Mouse (Mus musculus): Measurements from ENCODE around the gene Arhgap21.

Arhgap21 gene

GRCm38 (mm10) chr2:20966176-20967100 lies 2.2 kb downstream of the Arhgap21 start:
- DNase-seq (ENCODE audit: low spot score): peak; percentile 15

- DNase-seq (ENCODE audit: low spot score): no peak
Observed at GRCm38 (mm10) chr2:20965361-20965760, 3.3 kb downstream of the Arhgap21 start.

- DNase-seq (ENCODE audit: low spot score): no peak
Observed at GRCm38 (mm10) chr2:20964461-20964860, 4.2 kb downstream of the Arhgap21 start.

- DNase-seq (ENCODE audit: low spot score): no peak
Observed at GRCm38 (mm10) chr2:20963226-20963805, 5.4 kb downstream of the Arhgap21 start.

GRCm38 (mm10) chr2:20962284-20962683 lies 6.4 kb downstream of the Arhgap21 start:
- no peak for DNase-seq (ENCODE audit: low spot score)

GRCm38 (mm10) chr2:20961825-20962224 lies 6.9 kb downstream of the Arhgap21 start:
- DNase-seq (ENCODE audit: low spot score): no peak

- no peak for DNase-seq (ENCODE audit: low spot score)
Observed at GRCm38 (mm10) chr2:20961295-20961694, 7.4 kb downstream of the Arhgap21 start.

- no peak for DNase-seq (ENCODE audit: low spot score)
Observed at GRCm38 (mm10) chr2:20960668-20961035, 8.0 kb downstream of the Arhgap21 start.

GRCm38 (mm10) chr2:20959906-20960667 lies 8.6 kb downstream of the Arhgap21 start:
- no peak for DNase-seq (ENCODE audit: low spot score)

- no peak for DNase-seq (ENCODE audit: low spot score)
Observed at GRCm38 (mm10) chr2:20959045-20959444, 9.6 kb downstream of the Arhgap21 start.

GRCm38 (mm10) chr2:20957995-20958394 lies 10.7 kb downstream of the Arhgap21 start:
- DNase-seq (ENCODE audit: low spot score): no peak

GRCm38 (mm10) chr2:20956716-20957115 lies 12.0 kb downstream of the Arhgap21 start:
- no peak for DNase-seq (ENCODE audit: low spot score)

GRCm38 (mm10) chr2:20955996-20956395 lies 12.7 kb downstream of the Arhgap21 start:
- DNase-seq (ENCODE audit: low spot score): no peak

- no peak for DNase-seq (ENCODE audit: low spot score)
Observed at GRCm38 (mm10) chr2:20955376-20955775, 13.3 kb downstream of the Arhgap21 start.

GRCm38 (mm10) chr2:20952716-20953115 lies 16.0 kb downstream of the Arhgap21 start:
- peak; percentile 12 for DNase-seq (ENCODE audit: low spot score)

GRCm38 (mm10) chr2:20949168-20949567 lies 19.5 kb downstream of the Arhgap21 start:
- no peak for DNase-seq (ENCODE audit: low spot score)

- DNase-seq (ENCODE audit: low spot score): no peak
Observed at GRCm38 (mm10) chr2:20947036-20947435, 21.6 kb downstream of the Arhgap21 start.

GRCm38 (mm10) chr2:20945596-20945995 lies 23.1 kb downstream of the Arhgap21 start:
- DNase-seq (ENCODE audit: low spot score): no peak

- DNase-seq (ENCODE audit: low spot score): no peak
Observed at GRCm38 (mm10) chr2:20943730-20944454, 24.8 kb downstream of the Arhgap21 start.

GRCm38 (mm10) chr2:20943222-20943621 lies 25.5 kb downstream of the Arhgap21 start:
- peak; percentile 11 for DNase-seq (ENCODE audit: low spot score)

- peak; percentile 19 for DNase-seq (ENCODE audit: low spot score)
Observed at GRCm38 (mm10) chr2:20942434-20943198, 26.1 kb downstream of the Arhgap21 start.
